Mouse (Mus musculus) ES-E14 (cell line): ENCODE data around the gene Wif1. TPM values are rescaled to one million over a fixed set of nuclear protein-coding genes. Genes with fewer than 3 reads are reported as not detected.

Experiments
- DNase-seq: peaks from one replicate; pipeline ENCODE4 v3.0.0-alpha.2; 2013; ENCODE audit warnings: low read depth, low spot score
- H3K27ac ChIP-seq: 2 replicates; pipeline ENCODE4 v1.5.1; 2012; ENCODE audit warnings: low read depth, mild to moderate bottlenecking, low read length, moderate library complexity, mixed read lengths; ENCODE audit not compliant: poor library complexity, insufficient read depth, severe bottlenecking
- H3K36me3 ChIP-seq: 2 replicates; pipeline ENCODE4 v1.6.1; 2012; ENCODE audit warnings: mild to moderate bottlenecking, low read length, moderate library complexity, mixed read lengths; ENCODE audit not compliant: control insufficient read depth, poor library complexity, insufficient read depth, severe bottlenecking
- H3K4me1 ChIP-seq, 2 experiments: fragments of 150-350 bp in 1 of 2; sonication (generic) in 1 of 2; 2 replicates each; pipeline ENCODE4 v1.6.1; 2012; ENCODE audit warnings: low read length in 2 of 2, mild to moderate bottlenecking in 1 of 2, mixed read lengths in 1 of 2; ENCODE audit not compliant: control insufficient read depth in 2 of 2, insufficient read depth in 2 of 2, poor library complexity in 1 of 2
- H3K4me3 ChIP-seq, 2 experiments: fragments of 150-350 bp in 1 of 2; sonication (generic) in 1 of 2; 2 replicates each; pipeline ENCODE4 v1.5.1; 2012; ENCODE audit warnings: low read length in 2 of 2, low read depth in 1 of 2, mild to moderate bottlenecking in 1 of 2, mixed read lengths in 1 of 2; ENCODE audit not compliant: insufficient read depth in 1 of 2, poor library complexity in 1 of 2, severe bottlenecking in 1 of 2
- H3K9ac ChIP-seq: 2 replicates; pipeline ENCODE4 v1.6.1; 2012; ENCODE audit warnings: low read depth, mild to moderate bottlenecking, low read length, mixed read lengths; ENCODE audit not compliant: poor library complexity, insufficient read depth, severe bottlenecking
- H3K9me3 ChIP-seq: fragments of 150-350 bp; sonication (generic); 2 replicates; pipeline ENCODE4 v1.6.1; 2012; ENCODE audit warnings: low read depth, mild to moderate bottlenecking, low read length; ENCODE audit not compliant: control insufficient read depth, insufficient read depth
- CHD2 ChIP-seq: IDR thresholded peaks from 2 replicates; pipeline ENCODE4 v1.6.1; 2014; ENCODE audit warnings: mild to moderate bottlenecking, low read depth, low read length, inconsistent platforms
- HCFC1 ChIP-seq: IDR thresholded peaks from 2 replicates; pipeline ENCODE4 v1.6.1; 2012; ENCODE audit warnings: low read length, inconsistent platforms, borderline replicate concordance; ENCODE audit not compliant: insufficient read depth
- MAFK ChIP-seq: IDR thresholded peaks from 2 replicates; pipeline ENCODE4 v1.6.1; 2014; ENCODE audit warnings: mild to moderate bottlenecking, low read depth, low read length, inconsistent platforms; ENCODE audit not compliant: insufficient read depth
- ZC3H11A ChIP-seq: IDR thresholded peaks from 2 replicates; pipeline ENCODE4 v1.6.1; 2012; ENCODE audit warnings: low read depth, mild to moderate bottlenecking, inconsistent platforms, low read length, borderline replicate concordance
- ZNF384 ChIP-seq: IDR thresholded peaks from 2 replicates; pipeline ENCODE4 v1.6.1; 2012; ENCODE audit warnings: low read depth, low read length, inconsistent platforms
- in situ Hi-C, 2 experiments: fragments of 600-800 bp; cut with MboI; formaldehyde crosslinking; loops; one replicate each; pipeline ENCODE4 v1.15.1; 2025; ENCODE audit warnings: low sequenced_read_pairs in 2 of 2, inconsistent platforms in 1 of 2; ENCODE audit not compliant: unreplicated experiment in 2 of 2
- total RNA-seq: library from RNA; depleted of rRNA; stranded (reverse); fragments of 300-350 nt; gene quantifications from 2 replicates; pipeline ENCODE4 v1.2.3, GENCODE M21; 2012

Wif1 gene
- total RNA-seq, 1 experiment, result 0.13 TPM

DNA sequence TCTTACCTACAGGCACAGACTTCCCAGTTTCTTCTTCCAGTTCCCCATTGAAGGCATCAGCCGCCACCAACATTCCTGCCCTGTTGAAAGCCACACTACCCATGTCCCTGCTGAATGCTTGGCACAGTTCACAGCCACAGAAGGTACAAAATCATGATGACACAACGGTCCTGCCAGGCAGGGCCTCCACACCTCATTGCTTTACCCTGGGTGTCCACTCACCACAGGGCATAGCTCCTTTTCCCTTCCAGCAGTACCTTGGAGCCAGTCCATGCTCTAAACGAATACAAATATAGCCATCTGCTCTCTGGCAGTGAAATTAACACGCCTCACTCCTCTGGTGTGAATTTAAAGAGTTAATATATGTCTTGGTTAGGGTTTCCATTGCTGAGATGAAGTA is 49.1 kb downstream of the Wif1 start:
- H3K9ac ChIP-seq, result no peak overlapping the region
- H3K36me3 ChIP-seq, result no peaks in the 10 kb centered on the region
- no peaks in the 10 kb centered on the region for H3K9me3 ChIP-seq
- no peaks in the 10 kb centered on the region for H3K4me1 ChIP-seq
- no peak overlapping the region for H3K4me3 ChIP-seq
- no peak for DNase-seq
- TF ChIP-seq CHD2 (no peak), HCFC1 (no peak), ZNF384 (no peak)
- in situ Hi-C loops, result no loop called here
- no peak overlapping the region for H3K27ac ChIP-seq

DNA sequence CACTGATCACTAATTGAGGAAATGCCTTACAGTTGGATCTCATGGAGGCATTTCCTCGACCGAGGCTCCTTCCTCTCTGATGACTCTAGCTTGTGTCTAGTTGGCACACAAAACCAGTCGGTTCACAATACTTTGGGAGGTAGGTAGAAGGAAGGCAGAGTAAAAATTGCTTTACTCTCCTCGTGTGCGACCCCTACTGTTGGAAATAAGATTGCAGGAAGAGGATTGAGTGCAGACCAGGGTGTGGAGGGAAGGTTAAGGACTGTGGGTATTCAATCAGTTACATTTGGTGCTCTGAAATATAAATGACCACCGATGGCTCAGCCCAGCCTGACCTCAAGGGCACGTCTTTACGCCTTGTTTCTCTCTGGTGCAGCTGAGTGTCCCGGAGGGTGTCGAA is 49.8 kb downstream of the Wif1 start:
- Histone ChIP-seq H3K4me3 (no peak overlapping the region), H3K27ac (no peak overlapping the region), H3K9me3 (no peaks in the 10 kb centered on the region), H3K9ac (no peak overlapping the region), H3K4me1 (no peaks in the 10 kb centered on the region), H3K36me3 (no peaks in the 10 kb centered on the region)
- TF ChIP-seq HCFC1 (no peak), MAFK (no peak), CHD2 (no peak), ZNF384 (no peak), ZC3H11A (no peak)
- in situ Hi-C loops, result no loop called here
- DNase-seq, result no peak

GRCm38 (mm10) chr10:121088679-121089078 is 54.9 kb downstream of the Wif1 start:
- no peak overlapping the region for H3K27ac ChIP-seq
- H3K4me3 ChIP-seq, result no peak overlapping the region
- H3K4me1 ChIP-seq, result peaks cover 1 to 3% of the 10 kb centered on the region in 2 experiments; a peak in 2 of 4 replicates
- no peaks in the 10 kb centered on the region for H3K9me3 ChIP-seq
- no peak overlapping the region for H3K9ac ChIP-seq
- in situ Hi-C loops, result no loop called here
- TF ChIP-seq MAFK, result no peak
- no peak for TF ChIP-seq CHD2
- TF ChIP-seq ZNF384, result no peak
- TF ChIP-seq ZC3H11A, result no peak
- no peak for DNase-seq
- H3K36me3 ChIP-seq, result no peaks in the 10 kb centered on the region

DNA sequence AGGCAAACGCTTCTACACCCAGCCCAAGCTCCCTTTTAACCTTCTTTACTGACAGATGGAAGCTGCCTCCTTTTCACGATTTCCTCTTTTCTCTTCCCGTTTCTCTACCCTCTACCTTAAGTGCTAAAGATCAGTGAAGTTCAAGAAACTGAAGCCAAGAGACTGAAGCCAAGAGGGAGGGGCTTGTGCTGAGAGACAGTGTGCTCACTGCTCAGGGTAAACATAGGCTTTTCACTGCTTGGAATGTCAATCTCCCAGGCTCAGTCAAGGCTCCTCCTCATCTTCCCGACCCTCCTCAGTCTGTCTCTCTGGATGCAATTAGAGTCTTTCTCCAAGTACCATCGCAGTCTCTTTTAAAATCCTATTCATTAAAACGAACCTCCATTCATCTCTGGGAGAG is 55.6 kb downstream of the Wif1 start:
- no peaks in the 10 kb centered on the region for H3K36me3 ChIP-seq
- no peak overlapping the region for H3K27ac ChIP-seq
- in situ Hi-C loops, result no loop called here
- no peaks in the 10 kb centered on the region for H3K9me3 ChIP-seq
- peaks cover 1 to 3% of the 10 kb centered on the region in 2 experiments; a peak in 2 of 4 replicates for H3K4me1 ChIP-seq
- TF ChIP-seq ZNF384, result no peak
- no peak for TF ChIP-seq ZC3H11A
- no peak for TF ChIP-seq CHD2
- TF ChIP-seq HCFC1, result no peak
- TF ChIP-seq MAFK, result no peak
- no peak for DNase-seq
- no peak overlapping the region for H3K9ac ChIP-seq
- H3K4me3 ChIP-seq, result peak overlapping the region in 1 of 2 experiments; percentile 3; a peak in 1 of 4 replicates

- Histone ChIP-seq H3K9ac (no peak overlapping the region), H3K4me1 (peaks cover 1 to 3% of the 10 kb centered on the region in 2 experiments; a peak in 2 of 4 replicates), H3K4me3 (peak overlapping the region in 1 of 2 experiments; percentile 3; a peak in 1 of 4 replicates), H3K9me3 (no peaks in the 10 kb centered on the region), H3K36me3 (no peaks in the 10 kb centered on the region), H3K27ac (no peak overlapping the region)
- no peak for DNase-seq
- in situ Hi-C loops, result no loop called here
- no peak for TF ChIP-seq CHD2
- no peak for TF ChIP-seq ZC3H11A
- TF ChIP-seq ZNF384, result no peak
- no peak for TF ChIP-seq MAFK
- no peak for TF ChIP-seq HCFC1
Observed at GRCm38 (mm10) chr10:121090006-121090405, 56.2 kb downstream of the Wif1 start.
